Mouse (Mus musculus) heart, embryonic 11.5 days (tissue): ENCODE data around the gene Lrch4. TPM values are rescaled to one million over a fixed set of nuclear protein-coding genes. Genes with fewer than 3 reads are reported as not detected.

ENCODE experiments used
- polyA plus RNA-seq: library from polyadenylated mRNA; unstranded; fragments of >200 nt; fragmentation: Nextera tagmentation; extraction: Ambion mirVana; gene quantifications from 2 replicates; pipeline ENCODE4 v1.2.1, GENCODE M21; 2014

Gene Lrch4
- polyA plus RNA-seq, 1 experiment from 2014 or later, result 26.0 TPM

Other genes starting within 250 kb of the Lrch4 start
- 0.03 and 0.11 TPM in 2 replicates for gene Zan, start 152.1 kb upstream of the Lrch4 start, polyA plus RNA-seq
- 46.5 and 50.0 TPM in 2 replicates for gene Pop7, start 126.6 kb upstream of the Lrch4 start, polyA plus RNA-seq
- gene Gigyf1, start 110.6 kb upstream of the Lrch4 start, polyA plus RNA-seq, result 6.8 and 9.5 TPM in 2 replicates
- gene Epo, start 95.9 kb upstream of the Lrch4 start, polyA plus RNA-seq, result not detected in 2 replicates
- gene Gnb2, start 95.6 kb upstream of the Lrch4 start, polyA plus RNA-seq, result 307 and 318 TPM in 2 replicates
- gene Actl6b, start 75.6 kb upstream of the Lrch4 start, polyA plus RNA-seq, result 0.65 and 1.0 TPM in 2 replicates
- 2.3 and 3.5 TPM in 2 replicates for gene Tfr2, start 59.3 kb upstream of the Lrch4 start, polyA plus RNA-seq
- 13.9 and 16.0 TPM in 2 replicates for gene Mospd3, start 28.1 kb upstream of the Lrch4 start, polyA plus RNA-seq
- gene Pcolce, start 15.3 kb upstream of the Lrch4 start, polyA plus RNA-seq, result 120 and 134 TPM in 2 replicates
- not detected in 2 replicates for gene Fbxo24, start 119 bp upstream of the Lrch4 start, polyA plus RNA-seq
- 5.9 and 6.5 TPM in 2 replicates for gene Gm20605, start 54 bp downstream of the Lrch4 start, polyA plus RNA-seq
- 3.9 and 5.6 TPM in 2 replicates for gene Sap25, start 12.2 kb downstream of the Lrch4 start, polyA plus RNA-seq
- 0.23 TPM in 2 replicates for gene Irs3, start 16.6 kb downstream of the Lrch4 start, polyA plus RNA-seq
- gene Agfg2, start 55.6 kb downstream of the Lrch4 start, polyA plus RNA-seq, result 19.9 TPM in 2 replicates
- gene Nyap1, start 112.5 kb downstream of the Lrch4 start, polyA plus RNA-seq, result 0.47 and 1.0 TPM in 2 replicates
- 139 and 147 TPM in 2 replicates for gene Tsc22d4, start 116.6 kb downstream of the Lrch4 start, polyA plus RNA-seq
- 29.9 and 35.3 TPM in 2 replicates for gene Ppp1r35, start 149.7 kb downstream of the Lrch4 start, polyA plus RNA-seq
- 7.4 and 9.2 TPM in 2 replicates for gene Mepce, start 158.5 kb downstream of the Lrch4 start, polyA plus RNA-seq
- gene Zcwpw1, start 158.7 kb downstream of the Lrch4 start, polyA plus RNA-seq, result 12.4 and 13.7 TPM in 2 replicates
- gene Pilra, start 207.2 kb downstream of the Lrch4 start, polyA plus RNA-seq, result 2.1 and 2.9 TPM in 2 replicates
- 0.13 and 0.84 TPM in 2 replicates for gene Pilrb1, start 229.0 kb downstream of the Lrch4 start, polyA plus RNA-seq
- gene Pilrb2, start 242.7 kb downstream of the Lrch4 start, polyA plus RNA-seq, result 2.1 and 2.7 TPM in 2 replicates